Mouse (Mus musculus) frontal cortex, postnatal 36 days (tissue): Measurements from ENCODE around the gene Nacc1.

Experiments used
- DNase-seq, 2 experiments: peaks; one replicate each; pipeline ENCODE4 v3.0.0; 2022; ENCODE audit warnings: low spot score in 2 of 2

The Nacc1 gene

DNA sequence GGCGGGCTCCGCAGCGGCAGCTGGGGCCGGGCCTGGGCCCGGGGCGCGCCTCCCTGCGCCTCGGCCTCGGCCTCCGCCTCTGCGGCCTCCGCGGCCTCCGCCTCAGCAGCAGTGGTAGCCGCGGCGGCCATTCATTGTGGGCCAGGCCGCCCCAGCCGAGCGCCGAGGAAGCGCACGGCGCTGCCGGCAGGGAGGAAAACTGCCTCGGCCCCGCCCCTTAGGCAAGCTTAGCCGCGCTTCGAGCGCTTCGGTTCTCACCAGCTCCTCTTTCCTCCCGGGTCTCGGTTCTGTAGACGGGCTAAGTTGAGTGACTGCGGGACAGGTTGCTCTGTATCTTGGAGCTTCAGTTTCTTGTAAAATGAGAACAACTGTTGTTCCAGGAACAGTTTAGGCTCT lies at the start of gene Nacc1:
Gene Nacc1 (minus strand): TSS at position 158 of the 396 bp plus-strand sequence.
- peak; percentile 86 to 87 for DNase-seq

DNA sequence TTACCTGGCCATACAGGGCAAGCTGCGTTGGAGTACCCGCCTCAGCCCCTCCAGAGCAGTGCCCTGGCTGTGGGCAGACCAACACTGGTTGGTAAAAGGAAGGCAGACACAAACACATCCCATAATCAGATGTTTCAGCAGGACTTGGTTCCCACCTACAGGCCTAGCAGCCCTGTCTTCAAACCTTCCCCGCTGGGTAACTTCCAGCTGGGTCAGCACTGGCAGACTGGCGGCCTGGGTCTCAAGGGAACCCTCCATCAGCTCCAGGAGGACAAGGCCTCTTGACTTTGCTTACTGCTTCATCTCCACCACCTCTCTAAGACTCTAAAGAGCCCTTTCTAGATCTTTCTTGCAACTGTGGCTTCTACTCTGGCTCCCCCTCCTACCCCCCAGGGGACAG lies 48.9 kb upstream of the Nacc1 start:
- no peak for DNase-seq

DNA sequence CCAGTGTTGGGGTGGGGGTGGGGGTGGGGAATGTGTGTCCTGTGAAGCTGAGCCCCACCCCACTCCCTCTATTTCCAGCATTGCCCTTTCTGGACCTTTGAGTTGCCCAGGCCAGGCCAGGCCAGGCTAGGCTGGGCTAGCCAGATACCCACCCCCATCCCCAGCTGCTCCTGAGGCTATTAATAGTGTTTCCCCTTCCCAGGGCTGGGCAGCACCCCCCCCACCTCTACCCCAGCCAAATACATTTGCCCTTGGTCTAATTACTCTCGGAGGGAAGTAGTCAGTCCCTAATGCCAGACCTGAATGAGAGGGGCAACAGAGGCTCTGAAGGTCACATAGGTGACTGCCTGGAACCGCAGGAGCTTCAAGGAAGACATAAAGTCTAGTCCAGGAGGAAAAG lies 47.9 kb upstream of the Nacc1 start:
- no peak for DNase-seq

DNA sequence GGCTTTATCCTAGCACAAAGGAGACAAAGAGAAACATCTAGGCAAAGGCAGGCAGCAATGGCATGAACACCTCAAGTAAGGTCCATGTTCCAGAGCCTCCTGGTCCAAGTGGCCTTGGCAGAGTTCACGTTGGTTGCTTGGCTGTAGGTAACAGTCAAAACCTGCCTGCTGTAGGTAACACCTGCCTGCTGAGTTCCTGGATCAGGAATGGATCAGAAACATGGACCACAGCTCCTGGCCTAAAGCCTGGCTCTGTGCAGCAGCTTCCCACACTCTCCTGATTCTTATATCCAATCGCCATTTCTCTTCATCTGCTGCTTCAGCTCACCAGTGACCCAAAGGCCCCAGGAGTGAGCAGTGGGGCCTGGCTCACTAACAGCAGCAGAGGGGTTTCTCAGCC lies 47.0 kb upstream of the Nacc1 start:
- DNase-seq, result no peak

DNA sequence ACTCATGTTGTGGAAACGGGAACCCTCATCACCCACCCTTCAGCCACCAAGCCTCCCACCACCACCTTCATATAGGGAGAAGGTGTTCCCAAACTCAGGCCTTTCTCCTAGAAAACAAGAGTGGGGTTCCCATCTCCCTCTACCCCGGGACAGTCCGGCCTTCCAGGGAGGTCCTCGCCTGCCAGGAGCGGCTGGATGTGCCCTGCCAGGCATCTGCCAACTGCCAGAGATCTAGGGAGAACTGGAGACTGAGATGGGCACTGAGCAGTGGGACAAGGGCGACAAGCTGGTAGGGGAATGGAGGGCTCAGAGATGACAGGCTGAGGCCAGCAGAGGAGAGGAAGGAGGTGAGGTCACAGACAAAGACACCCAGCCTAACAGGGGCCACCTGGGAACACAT lies 46.3 kb upstream of the Nacc1 start:
- DNase-seq, result no peak

DNA sequence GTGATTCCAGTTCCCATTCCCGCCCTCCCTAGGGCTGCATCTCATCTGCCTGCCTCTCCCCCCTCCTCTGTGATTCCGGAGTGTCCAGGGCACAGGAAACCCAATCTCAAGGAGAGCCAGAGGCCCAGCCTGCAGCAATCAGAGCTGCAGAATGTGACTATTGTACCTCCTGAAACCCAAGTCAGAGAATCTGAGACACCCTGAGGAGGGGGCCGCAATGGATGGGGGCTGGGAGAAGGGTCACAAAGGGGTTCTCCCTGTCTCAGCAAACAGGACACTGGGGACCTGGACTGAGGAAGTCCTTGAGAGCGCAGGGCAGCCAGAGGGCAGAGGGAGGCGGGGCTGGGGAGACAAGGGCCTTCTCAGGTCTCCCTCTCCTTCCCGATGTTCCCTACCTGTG lies 45.3 kb upstream of the Nacc1 start:
- no peak for DNase-seq

DNA sequence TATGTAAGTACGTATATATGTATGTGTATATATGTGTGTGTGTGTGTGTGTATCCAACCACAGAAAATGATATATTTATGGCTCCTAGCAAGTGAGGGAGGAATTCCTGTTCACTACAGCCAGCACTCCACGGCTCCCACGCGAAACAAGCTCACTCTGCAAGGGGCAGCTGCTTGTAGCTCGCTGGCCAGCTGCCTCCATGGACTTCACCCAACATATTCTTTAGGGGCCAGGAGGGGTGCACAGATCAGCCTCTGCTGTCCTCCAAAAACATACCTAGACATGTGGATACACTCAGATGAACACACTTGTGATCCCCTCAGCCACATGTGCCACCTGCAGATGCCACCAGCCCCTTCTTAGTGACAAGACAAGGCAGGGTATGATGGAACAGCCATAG lies 44.9 kb upstream of the Nacc1 start:
- DNase-seq, result no peak

DNA sequence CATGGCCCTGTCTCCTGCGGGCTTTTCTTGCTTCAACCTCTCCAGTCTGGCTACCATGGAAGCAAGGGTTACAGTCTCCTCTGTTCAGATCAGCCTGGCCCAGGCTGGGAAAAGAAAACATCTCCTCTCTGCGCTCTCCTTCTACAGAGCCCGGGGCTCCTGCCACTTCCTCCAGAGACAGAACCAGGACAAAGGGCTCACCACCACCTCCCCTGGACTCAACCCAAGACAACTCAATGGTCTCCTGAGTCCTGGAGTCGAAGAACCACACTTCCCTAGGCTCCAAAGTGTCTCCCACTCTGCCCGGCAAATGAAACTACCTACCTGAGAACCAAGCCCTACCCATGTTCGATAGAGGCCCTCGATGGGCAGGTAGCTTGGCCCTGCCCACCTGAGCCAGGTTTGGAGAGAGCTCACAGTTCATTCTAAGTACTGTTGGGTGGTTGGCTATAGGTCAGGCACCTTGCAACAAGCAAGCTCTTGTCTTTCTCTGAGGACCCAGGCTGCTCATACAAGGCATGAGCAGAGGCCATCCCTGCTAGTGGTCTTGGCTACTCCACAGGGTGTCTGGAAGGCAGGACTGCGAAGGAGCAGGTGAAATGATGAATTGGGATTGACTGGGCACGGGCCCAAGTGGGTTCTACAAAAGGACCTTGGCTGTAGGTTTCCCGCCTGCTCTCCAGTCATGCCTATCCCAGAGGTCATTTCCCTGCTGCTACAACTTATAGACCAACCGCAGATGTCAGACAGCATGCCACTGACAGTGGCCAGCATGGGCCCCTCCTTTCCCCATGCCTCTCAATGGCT lies 43.9 kb upstream of the Nacc1 start:
- no peak for DNase-seq

DNA sequence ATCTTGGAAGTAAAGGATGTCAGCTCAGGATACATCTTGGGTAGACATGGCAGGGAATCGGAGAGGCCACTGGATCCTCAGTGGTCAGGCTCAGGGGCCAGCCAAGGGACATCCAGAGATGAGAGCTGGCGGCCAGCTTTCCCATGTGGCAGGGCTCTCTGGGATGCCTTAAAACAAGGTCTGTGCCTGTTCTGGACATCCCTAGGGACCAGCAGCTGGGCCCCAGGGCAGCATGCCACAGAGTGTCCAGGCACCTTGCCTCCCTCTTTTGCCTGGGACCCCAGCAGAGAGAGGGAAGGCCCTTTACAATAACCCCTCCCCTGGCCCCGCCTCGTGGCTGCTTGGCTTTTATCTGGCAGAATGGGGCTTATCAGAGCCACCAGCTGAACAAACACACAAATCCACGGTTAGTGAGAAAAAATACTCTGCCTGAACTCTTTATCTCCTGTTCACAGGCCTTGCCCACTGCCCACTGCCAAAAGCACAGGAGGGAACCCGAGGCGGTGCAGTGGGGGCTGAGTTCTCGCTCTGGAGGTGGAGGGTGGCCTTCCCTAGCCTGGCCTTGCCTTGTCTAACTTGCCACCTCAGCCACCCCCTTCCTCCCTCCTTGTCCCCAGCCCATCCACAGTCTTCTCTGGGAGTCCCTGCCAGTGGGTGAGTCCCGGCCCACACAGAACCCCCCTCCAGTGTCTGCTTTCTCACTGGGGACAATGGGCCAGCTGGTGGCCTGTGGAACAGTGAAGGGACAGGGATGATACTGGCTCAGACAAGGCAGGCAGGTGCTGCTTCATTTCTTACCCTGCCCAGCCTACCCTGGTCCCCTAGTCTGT lies 43.1 kb upstream of the Nacc1 start:
- no peak for DNase-seq

DNA sequence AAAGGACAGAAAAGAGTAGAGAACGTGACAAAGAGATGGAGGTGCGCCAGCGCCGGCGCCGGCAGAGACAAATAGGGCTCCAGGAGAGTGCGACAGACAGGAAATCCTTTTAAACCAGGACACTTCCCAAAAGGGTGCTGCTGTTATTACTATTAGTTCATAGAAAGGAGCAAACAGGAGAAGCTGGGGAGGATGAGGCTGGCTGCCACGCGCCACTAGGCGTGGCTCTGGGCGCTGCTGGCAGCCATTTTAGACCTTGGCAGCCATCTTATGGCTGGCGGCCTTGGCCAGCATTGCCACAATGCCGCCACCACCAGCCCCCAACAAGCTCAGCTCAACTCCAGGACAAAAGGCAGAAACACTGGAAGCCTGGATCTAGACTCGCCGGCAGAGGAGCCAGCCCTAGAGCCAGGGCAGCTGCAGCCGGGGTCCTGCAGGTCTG lies 42.3 kb upstream of the Nacc1 start:
- no peak for DNase-seq

DNA sequence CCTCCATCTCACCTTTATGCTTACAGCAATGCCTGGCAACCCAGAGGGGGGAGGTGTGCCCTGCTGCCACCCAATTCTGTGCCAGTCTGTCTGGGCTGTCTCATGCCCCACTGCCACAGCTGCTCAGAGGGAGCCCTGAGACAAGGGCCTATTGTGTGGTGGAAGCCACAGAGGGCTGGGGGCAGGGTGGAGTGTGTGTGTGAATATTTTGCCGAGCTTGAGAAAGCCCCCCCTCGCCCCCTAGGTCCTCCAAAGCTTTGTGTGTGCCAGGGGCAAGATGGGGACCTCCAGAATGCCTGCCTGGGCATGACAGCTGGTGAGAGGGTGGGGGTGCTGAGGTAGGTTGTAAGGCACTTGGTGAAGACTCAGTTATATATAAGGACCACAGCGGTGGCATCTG lies 40.8 kb upstream of the Nacc1 start:
- DNase-seq, result no peak

DNA sequence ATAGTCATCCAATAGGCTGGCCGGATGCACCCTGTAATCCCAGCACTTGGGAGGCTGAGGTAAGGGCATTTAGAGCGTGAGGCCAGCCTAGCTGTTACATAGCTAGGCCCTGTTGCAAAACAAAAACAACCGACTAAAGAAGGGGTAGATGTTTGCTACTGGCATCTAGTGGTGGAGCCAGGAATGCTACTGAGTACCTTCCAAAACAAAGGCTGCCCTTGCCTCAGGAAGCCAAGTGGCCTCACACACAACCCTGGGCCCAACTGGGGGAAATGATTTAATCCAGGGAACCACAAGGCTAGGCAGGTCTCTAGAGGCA lies 38.2 kb upstream of the Nacc1 start:
- DNase-seq, result no peak

DNA sequence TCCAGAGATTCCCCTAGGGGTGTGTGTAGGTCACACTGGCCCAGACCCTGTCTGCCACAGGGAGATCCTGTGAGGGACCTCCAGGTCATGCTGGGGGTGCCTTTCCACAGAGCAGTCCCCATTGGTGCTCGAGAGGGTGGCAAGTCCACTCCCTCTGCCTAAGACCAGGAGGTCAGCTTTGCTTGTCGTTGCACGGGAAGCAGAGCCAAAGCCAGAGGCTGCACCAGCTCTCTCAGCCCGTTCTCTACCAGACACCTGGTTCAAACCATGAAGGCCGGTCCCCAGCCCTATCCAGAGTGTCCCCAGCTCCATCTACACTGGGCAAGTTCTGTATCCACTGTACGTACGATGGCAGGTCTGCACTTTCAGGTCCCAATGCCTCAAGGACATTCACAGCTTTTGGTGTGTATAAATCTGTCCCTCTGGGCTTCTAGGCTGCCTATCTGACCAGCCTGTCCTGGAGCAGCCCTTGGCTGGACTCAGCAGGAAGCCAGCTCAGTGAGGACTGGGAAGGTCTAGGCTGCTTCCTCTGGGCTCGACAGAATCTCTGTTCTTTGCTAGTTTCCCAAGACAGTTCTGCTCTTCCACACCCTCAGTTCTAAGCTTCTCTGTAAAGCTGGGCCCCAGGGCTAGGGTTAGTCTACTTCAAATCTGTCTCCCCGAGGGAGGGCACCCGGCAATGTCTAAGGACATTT lies 37.7 kb upstream of the Nacc1 start:
- DNase-seq, result no peak

DNA sequence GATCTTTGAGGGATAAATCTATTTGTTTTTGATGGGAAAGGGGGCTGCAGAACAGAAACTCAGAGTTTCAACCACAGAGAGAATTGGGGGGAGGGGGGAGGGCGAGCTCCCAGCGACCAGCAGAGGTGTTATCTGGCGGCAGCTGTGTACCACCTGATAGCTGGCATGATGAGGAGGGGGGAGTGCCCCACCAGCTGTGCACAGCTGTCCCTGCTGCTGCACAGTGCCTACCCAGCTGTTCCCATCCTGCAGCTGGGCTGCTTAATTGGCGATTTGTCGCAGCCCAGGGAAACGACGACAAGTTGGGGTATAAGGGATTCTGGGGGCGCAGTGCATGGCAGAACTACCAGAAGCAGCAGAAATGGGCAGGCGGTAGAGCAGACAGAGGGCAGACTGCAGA lies 37.0 kb upstream of the Nacc1 start:
- DNase-seq, result no peak

DNA sequence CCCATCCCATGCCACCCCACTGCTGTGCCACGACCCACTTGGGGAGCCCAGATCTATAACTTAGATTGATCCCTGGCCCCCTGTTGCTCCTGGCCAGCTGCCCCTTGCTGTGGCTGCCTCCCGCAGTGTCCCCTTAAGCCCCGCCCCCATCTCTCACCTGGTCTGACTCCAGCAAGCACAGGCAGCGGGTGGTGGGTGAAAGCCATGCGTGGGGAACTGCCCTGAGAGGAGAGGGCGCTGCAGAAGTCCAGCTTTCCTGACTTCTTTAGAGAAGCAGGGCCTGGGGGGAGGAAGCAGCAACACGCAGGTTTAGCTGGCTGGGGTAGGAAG lies 35.9 kb upstream of the Nacc1 start:
- no peak for DNase-seq

DNA sequence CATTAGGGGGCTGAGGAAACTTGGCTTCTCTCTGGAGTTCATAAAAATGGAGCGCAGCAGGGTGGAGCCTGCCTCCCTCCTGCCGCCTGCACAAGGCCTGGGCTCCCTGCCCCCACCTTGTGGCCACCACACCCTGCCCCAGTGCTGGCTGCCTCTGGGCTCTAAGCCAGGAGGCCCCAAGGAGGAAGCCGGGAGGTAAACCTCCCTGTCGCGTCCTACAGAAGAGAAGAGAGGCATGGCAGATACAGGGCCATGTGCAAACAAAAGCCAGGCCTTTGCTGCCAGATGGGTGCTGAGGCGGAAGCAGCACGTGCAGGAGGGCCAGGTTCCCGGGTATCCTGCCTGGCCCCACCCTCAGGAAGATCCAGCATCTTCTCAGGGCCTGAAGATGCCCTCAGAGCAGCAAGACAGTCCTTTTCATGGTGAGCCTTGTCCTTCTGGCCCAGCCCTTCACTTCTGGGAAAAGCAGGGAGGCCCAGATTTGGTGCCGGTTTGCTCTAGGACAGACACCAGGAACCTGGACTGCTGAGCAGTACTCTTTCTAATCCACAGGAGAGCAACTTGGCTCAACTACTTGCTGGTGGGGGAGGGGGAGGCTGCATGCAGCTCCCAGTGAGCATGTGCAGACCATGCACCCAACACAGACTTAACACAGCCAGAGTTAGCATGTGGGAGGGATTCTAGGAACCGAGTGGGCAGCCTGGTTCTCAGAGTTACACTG lies 35.3 kb upstream of the Nacc1 start, which contains the start of gene G430095P16Rik:
Gene G430095P16Rik (plus strand): TSS at position 158 of the 721 bp plus-strand sequence.
- DNase-seq, result peak in 1 of 2 experiments; percentile 68

DNA sequence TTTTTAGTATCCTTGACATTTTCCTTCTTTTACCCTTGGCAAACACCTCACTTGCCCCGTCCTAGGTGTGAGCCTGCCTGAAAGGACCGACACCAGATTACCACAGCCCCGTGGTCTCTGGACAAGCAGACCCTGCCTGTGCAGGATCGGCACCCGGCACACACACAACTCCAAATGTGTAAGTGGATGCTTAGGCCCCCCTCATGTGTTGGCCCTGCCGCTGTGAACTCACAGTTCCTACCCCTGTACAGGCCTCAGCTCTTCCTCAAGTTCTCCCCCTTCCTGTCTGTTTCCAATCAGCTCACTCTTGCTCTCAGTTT lies 34.8 kb upstream of the Nacc1 start:
- no peak for DNase-seq

DNA sequence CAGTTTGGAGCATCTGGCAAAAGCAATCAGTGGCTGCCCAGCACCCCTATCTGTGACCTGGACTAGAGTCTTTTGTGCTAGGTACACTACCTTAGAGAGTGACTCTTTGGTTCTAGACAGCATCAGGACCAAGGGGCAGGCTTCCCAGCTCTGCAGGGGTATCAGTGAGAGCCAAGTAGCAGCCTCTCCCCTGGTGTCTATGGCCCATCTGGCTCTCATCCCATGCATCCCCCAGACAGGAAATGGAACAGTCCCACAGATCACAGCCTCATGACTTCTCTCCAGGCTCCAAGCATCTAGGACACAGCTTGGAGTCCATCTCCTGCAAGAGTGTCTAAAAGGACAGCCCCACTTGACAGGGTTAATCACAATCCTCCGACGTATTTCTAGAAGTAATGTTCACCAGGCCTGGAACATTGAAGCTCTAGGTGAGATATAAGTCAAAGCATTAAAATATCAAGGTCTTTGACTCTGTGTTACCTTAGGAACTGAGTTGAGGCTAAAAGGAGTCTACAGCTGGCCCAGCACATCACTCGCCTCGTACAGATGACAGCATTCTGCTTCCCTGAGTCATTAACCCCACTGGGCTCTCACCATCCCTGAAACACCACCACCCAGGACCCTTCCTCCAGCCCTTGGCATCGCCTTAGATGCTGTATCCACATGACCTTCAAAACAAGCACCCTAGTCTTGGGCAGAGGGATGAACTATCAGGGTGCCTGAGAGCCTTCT lies 31.5 kb upstream of the Nacc1 start:
- DNase-seq, result no peak

DNA sequence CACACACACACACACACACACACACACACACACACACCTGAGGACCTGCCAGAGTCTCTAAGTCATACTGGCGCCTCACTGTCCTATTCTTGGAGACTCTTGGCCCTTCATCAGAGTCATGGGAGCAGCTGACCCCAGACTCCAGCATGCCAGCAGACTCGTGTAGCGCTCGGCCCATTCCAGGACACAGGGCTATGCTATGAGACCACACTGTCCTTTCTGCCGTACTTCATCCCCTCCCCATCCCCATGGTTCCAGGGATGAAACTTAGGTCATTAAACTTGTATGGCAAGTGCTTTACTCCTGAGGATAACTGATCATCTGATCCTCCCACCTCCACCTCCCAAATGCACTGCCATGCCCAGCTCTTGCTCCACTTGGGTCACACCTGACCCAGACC lies 30.8 kb upstream of the Nacc1 start:
- DNase-seq, result no peak

DNA sequence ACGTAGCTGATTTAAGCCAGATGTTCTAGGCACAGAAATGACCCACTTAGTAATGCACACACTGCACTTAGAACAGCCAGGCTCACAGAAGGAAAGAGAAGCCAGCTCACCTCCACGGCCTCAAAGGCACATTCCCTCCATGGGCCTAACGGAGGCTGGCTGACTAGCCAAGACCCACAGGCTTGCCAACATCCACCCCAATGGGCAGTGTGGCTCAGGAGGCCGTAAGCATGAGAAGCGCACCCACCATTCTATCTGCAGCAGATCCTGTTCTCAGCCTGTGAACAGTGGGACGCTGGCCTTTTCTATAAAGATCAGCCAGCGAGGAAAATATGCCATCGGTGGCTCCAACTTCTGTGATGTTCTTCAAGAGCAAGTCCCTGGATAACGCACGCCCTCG lies 29.1 kb upstream of the Nacc1 start:
- DNase-seq, result no peak

DNA sequence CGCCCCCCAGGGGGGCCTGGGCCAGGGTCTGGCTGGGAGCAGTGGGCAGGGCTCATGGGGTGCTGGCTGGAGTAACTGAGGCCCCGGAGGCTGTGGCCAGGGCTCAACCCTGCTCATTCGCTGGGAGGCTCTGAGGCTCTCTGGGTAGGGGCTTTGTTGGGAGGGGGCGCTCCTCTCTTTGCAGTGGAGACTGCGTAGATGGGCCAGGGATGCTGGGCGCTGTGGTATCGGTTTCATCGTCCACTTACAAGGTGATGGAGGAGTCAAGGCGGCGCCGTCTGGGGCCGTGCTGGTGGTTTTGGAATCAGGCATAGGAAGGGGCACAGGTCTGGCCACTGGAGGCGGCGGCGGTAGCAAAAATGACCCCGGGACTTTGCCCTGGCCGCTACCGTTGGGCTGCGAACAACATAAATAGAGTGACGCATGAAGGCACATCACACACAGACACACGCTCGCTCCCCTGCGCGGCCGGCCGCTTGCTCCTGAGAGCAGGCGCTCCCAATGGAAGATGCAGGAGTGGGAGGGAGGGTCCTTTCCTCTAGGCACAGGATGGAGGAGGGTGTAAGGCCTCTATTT lies 28.3 kb upstream of the Nacc1 start:
- no peak for DNase-seq
